Mouse (Mus musculus): ENCODE data around the gene Insyn1.

GRCm38 (mm10) chr9:58447997-58448595, 40.3 kb upstream of the Insyn1 start:
- no peak for TF ChIP-seq CTCF (IDR thresholded peaks at IDR 0.05; ENCODE audit: insufficient read depth, low read depth, low read length)
- no peak for TF ChIP-seq POLR2A (IDR thresholded peaks at IDR 0.05; ENCODE audit: insufficient read depth, low read depth, low read length)

Data from olfactory bulb, adult 2 months (tissue).